Mouse (Mus musculus) liver, embryonic 14.5 days (tissue): ENCODE measurements at regions not wholly inside any gene's neighbourhood (a gene's known extent, or its start where the extent isn't known, plus 50 kb on each side); places are given as distances from the start of the nearest gene placed in this dataset.

Experiments used
- ATAC-seq: fragments of 200-750 bp; cut with Nextera tagmentation; 2 replicates; pipeline ENCODE4 v1.8.0; 2017; ENCODE audit warnings: moderate number of reproducible peaks, mild to moderate bottlenecking, moderate library complexity; ENCODE audit not compliant: insufficient read depth
- DNase-seq, 3 experiments: peaks; one replicate each; pipeline ENCODE4 v3.0.0-alpha.2; 2012 to 2013; ENCODE audit warnings: low read depth in 3 of 3, low spot score in 3 of 3
- H3K27ac ChIP-seq: fragments of 300-500 bp; sonication (generic); 2 replicates; pipeline ENCODE4 v1.5.1; 2014; ENCODE audit warnings: moderate library complexity, mild to moderate bottlenecking, control low read depth, inconsistent platforms
- H3K27me3 ChIP-seq: fragments of 300-500 bp; sonication (generic); 2 replicates; pipeline ENCODE4 v1.6.1; 2014; ENCODE audit warnings: mild to moderate bottlenecking, low read length, moderate library complexity; ENCODE audit not compliant: control insufficient read depth, insufficient read depth
- H3K36me3 ChIP-seq: fragments of 300-500 bp; sonication (generic); replicated peaks from 2 replicates; pipeline ENCODE4 v1.6.1; 2014; ENCODE audit warnings: low read depth; ENCODE audit not compliant: control insufficient read depth, insufficient read depth
- H3K4me1 ChIP-seq, 2 experiments: fragments of 200-500 bp in 1 of 2; fragments of 300-500 bp in 1 of 2; sonication (generic) in 1 of 2; replicated peaks; 2 replicates each; pipeline ENCODE4 v1.6.1; 2012 to 2014; ENCODE audit warnings: antibody characterized with exemption in 1 of 2, inconsistent platforms in 1 of 2, low read length in 1 of 2; ENCODE audit not compliant: control insufficient read depth in 2 of 2, insufficient read depth in 2 of 2
- H3K4me2 ChIP-seq: fragments of 300-500 bp; sonication (generic); 2 replicates; pipeline ENCODE4 v1.6.1; 2014; ENCODE audit warnings: low read depth, mild to moderate bottlenecking, control low read depth, moderate library complexity
- H3K4me3 ChIP-seq, 2 experiments: fragments of 200-500 bp in 1 of 2; fragments of 300-500 bp in 1 of 2; sonication (generic) in 1 of 2; 2 replicates each; pipeline ENCODE4 v1.5.1; 2012 to 2014; ENCODE audit warnings: low read depth in 2 of 2, low read length in 2 of 2, mild to moderate bottlenecking in 2 of 2, control low read depth in 1 of 2, inconsistent platforms in 1 of 2, moderate library complexity in 1 of 2; ENCODE audit not compliant: insufficient read depth in 1 of 2
- H3K9ac ChIP-seq: fragments of 300-500 bp; sonication (generic); replicated peaks from 2 replicates; pipeline ENCODE4 v1.6.1; 2014; ENCODE audit warnings: mild to moderate bottlenecking, control low read depth, moderate library complexity
- H3K9me3 ChIP-seq: fragments of 300-500 bp; sonication (generic); 2 replicates; pipeline ENCODE4 v1.6.1; 2016; ENCODE audit warnings: low read length, mixed read lengths; ENCODE audit not compliant: control insufficient read depth
- CTCF ChIP-seq: IDR thresholded peaks from 2 replicates; pipeline ENCODE4 v1.5.1; 2016; ENCODE audit warnings: antibody characterized with exemption, low read depth, control low read depth
- EP300 ChIP-seq: IDR thresholded peaks from 2 replicates; pipeline ENCODE4 v1.6.1; 2016; ENCODE audit warnings: antibody characterized with exemption, low read depth
- WGBS: fragments of 180-500 bp; shearing (Covaris S2); extraction: QIAGEN DNeasy Blood & Tissue Kit; methylation state at CpG from one replicate; pipeline ENCODE4 v1.1.7; 2014; ENCODE audit not compliant: insufficient replicate concordance; 5-methylcytosine and 5-hydroxymethylcytosine counted together

GRCm38 (mm10) chr14:79856245-79856644, 85.1 kb upstream of the Pcdh8 start:
- Histone ChIP-seq H3K4me3 (no peak overlapping the region), H3K27ac (no peak overlapping the region), H3K4me2 (no peak overlapping the region), H3K4me1 (no peaks in the 10 kb centered on the region), H3K27me3 (no peaks in the 10 kb centered on the region), H3K36me3 (no peaks in the 10 kb centered on the region), H3K9me3 (no peaks in the 10 kb centered on the region), H3K9ac (no peak overlapping the region)
- DNase-seq (no peak), ATAC-seq (no peak)
- WGBS = 63% methylated on average over 7 of the region's 7 CpGs
- no peak for TF ChIP-seq EP300
- no peak for TF ChIP-seq CTCF

- no peak for DNase-seq
- no peak overlapping the region for H3K4me3 ChIP-seq
- H3K4me1 ChIP-seq = no peaks in the 10 kb centered on the region
- no peaks in the 10 kb centered on the region for H3K36me3 ChIP-seq
- no peaks in the 10 kb centered on the region for H3K27me3 ChIP-seq
- H3K9me3 ChIP-seq = no peaks in the 10 kb centered on the region
- 57% methylated on average over 5 of the region's 5 CpGs for WGBS
- H3K4me2 ChIP-seq = no peak overlapping the region
- no peak for TF ChIP-seq CTCF
- no peak for TF ChIP-seq EP300
- H3K27ac ChIP-seq = no peak overlapping the region
- H3K9ac ChIP-seq = no peak overlapping the region
- ATAC-seq = no peak
Measured at GRCm38 (mm10) chr14:79854216-79854615, 83.1 kb upstream of the Pcdh8 start.

- no peaks in the 10 kb centered on the region for H3K9me3 ChIP-seq
- H3K9ac ChIP-seq = no peak overlapping the region
- 74% methylated on average over 10 of the region's 10 CpGs for whole genome bisulfite sequencing
- H3K36me3 ChIP-seq = no peaks in the 10 kb centered on the region
- ATAC-seq (no peak), DNase-seq (no peak)
- H3K4me3 ChIP-seq = no peak overlapping the region
- no peak overlapping the region for H3K27ac ChIP-seq
- no peaks in the 10 kb centered on the region for H3K27me3 ChIP-seq
- no peak overlapping the region for H3K4me2 ChIP-seq
- TF ChIP-seq EP300 = no peak
- TF ChIP-seq CTCF = no peak
- no peaks in the 10 kb centered on the region for H3K4me1 ChIP-seq
Measured at GRCm38 (mm10) chr14:79852683-79853082, 81.6 kb upstream of the Pcdh8 start.

GRCm38 (mm10) chr14:79851795-79852194, 80.7 kb upstream of the Pcdh8 start:
- H3K4me2 ChIP-seq = no peak overlapping the region
- H3K4me3 ChIP-seq = no peak overlapping the region
- no peak overlapping the region for H3K27ac ChIP-seq
- TF ChIP-seq EP300 = no peak
- no peaks in the 10 kb centered on the region for H3K36me3 ChIP-seq
- WGBS = 65% methylated on average over 7 of the region's 7 CpGs
- DNase-seq (no peak), ATAC-seq (no peak)
- H3K9me3 ChIP-seq = no peaks in the 10 kb centered on the region
- no peak overlapping the region for H3K9ac ChIP-seq
- no peaks in the 10 kb centered on the region for H3K27me3 ChIP-seq
- H3K4me1 ChIP-seq = no peaks in the 10 kb centered on the region

GRCm38 (mm10) chr14:79851231-79851630, 80.1 kb upstream of the Pcdh8 start:
- 62% methylated on average over 10 of the region's 10 CpGs for WGBS
- Histone ChIP-seq H3K9ac (no peak overlapping the region), H3K4me3 (no peak overlapping the region), H3K4me1 (no peaks in the 10 kb centered on the region), H3K9me3 (no peaks in the 10 kb centered on the region), H3K36me3 (no peaks in the 10 kb centered on the region), H3K4me2 (no peak overlapping the region), H3K27ac (no peak overlapping the region), H3K27me3 (no peaks in the 10 kb centered on the region)
- DNase-seq (no peak), ATAC-seq (no peak)
- no peak for TF ChIP-seq EP300
- TF ChIP-seq CTCF = no peak
